Mouse (Mus musculus): ENCODE results near the gene Bag3. TPM values are rescaled to one million over a fixed set of nuclear protein-coding genes. Genes with fewer than 3 reads are reported as not detected.
A peak's percentile ranks its signal among the peaks of the same experiment; 100 is the strongest.

Gene Bag3
- total RNA-seq, 2 experiments from 2014 or later = 12.7 to 14.2 TPM

GRCm38 (mm10) chr7:128591345-128592084, 68.1 kb downstream of the Bag3 start:
- 0 out of 2 replicates have a peak, but pooled peaks have one; percentile 48 for ATAC-seq (replicated peaks; ENCODE audit: low FRiP score, low TSS enrichment, poor library complexity, severe bottlenecking)

- no peak for ATAC-seq (replicated peaks; ENCODE audit: low FRiP score, low TSS enrichment, poor library complexity, severe bottlenecking)
These were observed 68.9 kb downstream of the Bag3 start for GRCm38 (mm10) chr7:128592118-128592935.

- no peak for ATAC-seq (replicated peaks; ENCODE audit: low FRiP score, low TSS enrichment, poor library complexity, severe bottlenecking)
These were observed 69.5 kb downstream of the Bag3 start for GRCm38 (mm10) chr7:128592936-128593241.

GRCm38 (mm10) chr7:128596274-128596673, 72.9 kb downstream of the Bag3 start:
- ATAC-seq (replicated peaks; ENCODE audit: low FRiP score, low TSS enrichment, poor library complexity, severe bottlenecking) = no peak

Other genes starting within 250 kb of the Bag3 start
- 82.5 and 95.0 TPM in 2 replicates for gene BC017158, start 225.4 kb upstream of the Bag3 start, total RNA-seq (2014; fragmentation: Nextera tagmentation)
- 30.8 and 50.8 TPM in 2 replicates for gene BC017158, start 225.4 kb upstream of the Bag3 start, total RNA-seq (2017)
- gene Rgs10, start 104.9 kb upstream of the Bag3 start, total RNA-seq (2014; fragmentation: Nextera tagmentation) = 152 and 177 TPM in 2 replicates
- 119 and 210 TPM in 2 replicates for gene Rgs10, start 104.9 kb upstream of the Bag3 start, total RNA-seq (2017)
- gene Tial1, start 61.9 kb upstream of the Bag3 start, total RNA-seq (2014; fragmentation: Nextera tagmentation) = 189 and 238 TPM in 2 replicates
- 50.6 and 67.8 TPM in 2 replicates for gene Tial1, start 61.9 kb upstream of the Bag3 start, total RNA-seq (2017)
- 8.8 and 11.5 TPM in 2 replicates for gene Inpp5f, start 87.7 kb downstream of the Bag3 start, total RNA-seq (2014; fragmentation: Nextera tagmentation)
- 4.6 and 9.4 TPM in 2 replicates for gene Inpp5f, start 87.7 kb downstream of the Bag3 start, total RNA-seq (2017)
- gene Mcmbp, start 216.9 kb downstream of the Bag3 start, total RNA-seq (2014; fragmentation: Nextera tagmentation) = 46.5 and 58.2 TPM in 2 replicates
- gene Mcmbp, start 216.9 kb downstream of the Bag3 start, total RNA-seq (2017) = 38.7 and 52.8 TPM in 2 replicates
- gene Sec23ip, start 221.3 kb downstream of the Bag3 start, total RNA-seq (2014; fragmentation: Nextera tagmentation) = 42.1 and 59.2 TPM in 2 replicates
- gene Sec23ip, start 221.3 kb downstream of the Bag3 start, total RNA-seq (2017) = 52.8 and 66.1 TPM in 2 replicates

Data from megakaryocyte-erythroid progenitor cell, adult 5-6 weeks (primary cell).